Mouse (Mus musculus) mature B cell (primary cell): Measurements from ENCODE around the gene Ift74.
"Not testable (repeated sequence)": the region's sequence is repeated elsewhere in the genome, so short reads cannot be mapped to it uniquely, and the experiment has no call there.

ENCODE experiments used
- in situ Hi-C: fragments of 300-500 bp; cut with MboI; formaldehyde crosslinking; loops from 2 replicates; pipeline ENCODE4 v1.14.3; 2019

Gene Ift74

DNA sequence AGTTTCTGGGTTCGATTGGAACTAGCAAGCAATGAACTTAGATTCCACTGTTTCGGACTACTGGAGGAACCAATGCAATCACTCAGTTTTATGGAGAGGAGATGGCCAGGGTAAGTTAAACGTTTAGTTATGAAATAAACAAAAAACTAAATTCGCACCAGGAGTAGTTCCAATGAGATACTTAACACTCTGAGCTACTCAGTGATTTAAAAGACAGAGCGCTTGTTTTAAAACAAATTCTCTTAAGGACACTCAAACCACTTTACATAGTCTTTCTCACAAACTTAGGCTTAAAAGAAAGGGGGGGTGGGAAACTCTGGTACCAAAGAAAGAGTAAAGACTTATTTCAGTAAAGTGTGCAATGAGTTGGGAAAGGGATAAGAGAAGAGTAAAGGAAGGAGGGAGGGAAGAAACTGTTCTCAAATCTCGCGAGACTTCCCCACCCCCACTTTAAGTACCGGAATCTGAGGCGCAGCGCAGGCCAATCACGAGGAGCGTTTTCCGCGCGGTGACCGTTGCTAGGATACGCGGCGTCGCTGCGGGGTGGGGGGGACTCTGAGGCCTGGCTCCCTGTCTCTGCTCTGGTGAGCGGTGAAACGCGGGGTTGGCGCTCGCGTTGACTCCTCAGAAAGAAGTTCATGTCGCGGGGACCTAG, at the start of gene Ift74:
Gene Ift74, plus strand, starts transcription at position 520 of the 655 bp plus-strand sequence.
- in situ Hi-C loops: loop anchor here (5.0 to 25.0 kb wide), 2 partner anchors 57 to 373 kb away; partner anchors contain the start of genes Caap1, Gm10306 and Mysm1

DNA sequence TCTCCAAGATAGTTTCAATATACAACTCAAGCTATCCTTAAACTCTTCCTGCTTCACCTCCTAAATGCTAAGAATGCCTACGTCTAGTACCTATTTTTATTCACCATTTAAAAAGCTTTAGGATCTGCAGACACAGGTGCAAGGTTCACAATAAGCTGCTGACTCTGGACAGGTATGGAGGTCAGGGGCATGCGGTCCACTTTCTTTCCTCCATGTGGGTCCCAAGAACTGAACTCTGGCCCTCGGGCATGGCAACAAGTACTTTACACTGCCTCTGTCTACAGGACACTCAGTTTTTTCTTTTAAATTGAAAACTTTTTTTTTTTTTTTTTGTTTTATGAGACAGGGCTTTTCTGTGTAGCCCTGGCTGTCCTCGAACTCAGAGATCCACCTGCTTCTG, 41.6 kb upstream of the Ift74 start:
- in situ Hi-C loops: no loop called here

DNA sequence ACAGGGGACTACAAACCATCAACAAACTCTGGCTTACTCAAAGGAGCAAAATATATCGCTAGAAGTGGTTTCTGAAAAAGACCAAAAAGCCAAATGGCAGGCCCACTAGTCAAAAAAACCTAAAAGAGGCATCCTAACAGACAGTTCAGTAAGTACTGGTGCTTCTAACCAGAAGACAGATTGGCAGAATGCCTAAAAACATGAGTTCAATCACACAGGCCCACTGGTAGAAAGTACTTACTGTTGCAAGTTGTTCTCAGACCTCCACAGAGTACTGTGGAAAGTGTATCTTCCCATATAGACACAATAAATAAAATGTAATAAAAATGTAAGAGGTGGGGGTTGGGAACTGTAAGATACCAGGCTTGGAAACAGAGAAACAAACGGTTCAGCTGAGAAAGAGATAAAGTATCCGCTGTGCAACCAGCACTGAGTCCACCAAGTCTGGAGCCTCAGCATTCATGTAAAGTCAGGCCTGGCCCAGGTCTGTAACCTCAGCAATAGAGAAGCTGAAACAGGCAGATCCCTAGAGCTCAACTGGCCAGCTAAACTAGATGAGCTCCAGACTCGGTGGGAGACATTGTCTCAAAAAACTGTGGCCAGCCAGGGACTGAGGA, 22.4 kb upstream of the Ift74 start:
- in situ Hi-C loops: no loop called here

GRCm38 (mm10) chr4:94592709-94593108, 21.6 kb upstream of the Ift74 start:
- in situ Hi-C loops: no loop called here

- in situ Hi-C loops: loop anchor here (25.0 kb wide), 1 partner anchor 386 kb away; the partner anchor contains the start of gene Mysm1
Observed at GRCm38 (mm10) chr4:94601395-94601794, 12.9 kb upstream of the Ift74 start.

GRCm38 (mm10) chr4:94602496-94603030, 11.7 kb upstream of the Ift74 start:
- in situ Hi-C loops: loop anchor here (25.0 kb wide), 1 partner anchor 385 kb away; the partner anchor contains the start of gene Mysm1

- in situ Hi-C loops: loop anchor here (25.0 kb wide), 1 partner anchor 384 kb away; the partner anchor contains the start of gene Mysm1
Observed at GRCm38 (mm10) chr4:94603031-94603629, 11.2 kb upstream of the Ift74 start, which contains the start of gene Plaa. Gene Plaa, minus strand, starts transcription at chr4:94603244.

- in situ Hi-C loops: loop anchor here (25.0 kb wide), 1 partner anchor 383 kb away; the partner anchor contains the start of gene Mysm1
Observed at GRCm38 (mm10) chr4:94604452-94605019, 9.8 kb upstream of the Ift74 start.

DNA sequence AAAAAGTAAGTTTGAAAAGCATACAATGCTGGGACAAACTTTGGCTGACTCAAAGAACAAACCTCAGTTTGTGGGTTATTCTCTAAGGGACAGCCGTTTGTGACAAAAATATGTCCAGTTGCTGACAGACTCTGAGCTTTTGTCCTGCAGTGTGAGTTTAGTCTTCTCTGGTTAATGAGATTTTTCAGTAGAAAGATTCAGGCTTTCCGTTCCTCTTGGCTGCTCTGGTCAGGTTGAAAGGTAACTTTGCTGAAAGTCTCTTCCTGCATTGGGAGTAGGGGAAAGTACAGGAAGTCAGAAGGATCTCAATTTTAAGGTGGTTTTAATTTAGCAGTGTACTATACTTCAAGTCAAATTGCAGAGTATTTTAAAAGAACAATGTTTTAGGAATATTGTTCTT, 8.7 kb upstream of the Ift74 start:
- in situ Hi-C loops: loop anchor here (25.0 kb wide), 1 partner anchor 382 kb away; the partner anchor contains the start of gene Mysm1

DNA sequence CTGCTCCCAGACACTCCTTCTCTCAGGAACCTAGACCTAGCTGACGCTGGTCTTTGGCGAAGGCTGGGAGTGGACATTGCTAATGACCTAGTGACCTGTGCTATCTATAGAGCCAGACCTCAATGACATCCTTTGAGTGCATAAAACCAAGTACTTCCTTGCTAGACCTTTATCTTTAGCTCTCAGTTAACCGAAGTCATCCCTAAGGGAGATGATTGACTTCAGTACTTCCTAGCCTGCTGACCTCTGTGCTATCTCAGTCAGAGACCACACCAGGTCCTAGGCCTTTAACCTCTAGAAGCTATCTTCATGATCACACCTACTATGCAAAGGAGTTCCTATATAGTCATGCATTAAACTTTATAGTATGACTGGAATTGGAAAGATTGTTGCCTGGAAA, 4.0 kb upstream of the Ift74 start:
- in situ Hi-C loops: loop anchor here (5.0 to 25.0 kb wide), 2 partner anchors 53 to 377 kb away; partner anchors contain the start of genes Caap1, Gm10306 and Mysm1

- in situ Hi-C loops: loop anchor here (5.0 to 25.0 kb wide), 2 partner anchors 57 to 373 kb away; partner anchors contain the start of genes Caap1, Gm10306 and Mysm1
Observed at GRCm38 (mm10) chr4:94614627-94615006, 326 bp downstream of the Ift74 start.

DNA sequence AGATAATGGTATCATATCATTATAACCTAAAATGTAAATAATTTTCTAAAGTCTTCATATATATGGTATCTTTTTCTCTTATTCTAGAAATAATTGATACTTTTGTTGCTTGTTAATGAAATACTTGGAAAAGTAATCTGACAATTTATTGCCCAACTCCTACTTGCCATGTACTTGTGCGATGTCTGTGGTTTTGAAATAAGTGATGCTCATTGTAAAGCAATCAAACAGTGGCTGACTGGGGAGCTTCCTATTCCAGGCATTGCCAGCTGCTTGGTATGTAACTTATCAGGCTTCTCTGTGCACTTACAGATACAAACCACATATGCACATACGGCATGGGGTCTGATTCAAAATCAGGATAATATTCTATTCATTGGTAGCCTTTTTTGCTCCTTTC, 5.8 kb downstream of the Ift74 start:
- in situ Hi-C loops: loop anchor here (25.0 kb wide), 1 partner anchor 367 kb away; the partner anchor contains the start of gene Mysm1

DNA sequence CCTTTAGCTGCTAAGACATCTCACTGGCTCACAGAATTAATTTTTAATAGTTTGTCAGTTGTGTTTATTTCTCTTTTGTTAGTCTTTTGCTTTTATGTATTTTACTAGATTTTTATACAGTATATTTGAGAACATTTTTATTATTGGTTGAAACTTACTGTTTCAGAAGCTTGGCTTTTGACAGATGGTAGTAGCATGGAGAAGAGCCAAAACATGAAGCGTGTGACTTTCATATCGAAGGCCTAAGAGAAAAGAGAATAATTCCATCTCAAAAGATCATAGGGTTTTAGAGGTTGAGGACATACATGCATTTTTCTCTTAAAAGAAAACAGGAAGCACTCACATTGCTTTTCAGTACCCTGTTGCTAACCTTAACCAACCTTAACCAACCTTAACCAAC, 28.9 kb downstream of the Ift74 start:
- in situ Hi-C loops: no loop called here

DNA sequence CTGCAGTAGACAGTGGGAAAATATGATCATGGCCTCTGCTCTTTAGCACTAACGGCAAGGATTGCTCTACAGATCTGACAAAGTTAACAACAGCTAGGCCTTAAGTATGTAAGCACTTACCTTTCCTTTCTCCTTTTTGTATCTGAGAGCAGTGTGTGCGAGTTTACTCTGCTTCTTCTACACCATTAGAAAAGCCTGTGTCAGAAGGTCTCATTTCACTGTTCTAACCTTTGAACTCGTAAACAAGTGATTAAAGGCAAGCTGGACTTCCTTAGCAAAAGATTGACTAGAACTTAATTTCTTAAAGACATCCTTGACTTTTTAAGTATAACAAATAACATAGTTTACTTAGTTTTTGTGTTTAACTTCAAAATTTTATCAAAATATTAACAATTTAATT, 35.6 kb downstream of the Ift74 start, which contains the start of gene Lrrc19:
Gene Lrrc19, minus strand, starts transcription at position 225 of the 400 bp plus-strand sequence.
- in situ Hi-C loops: no loop called here

GRCm38 (mm10) chr4:94650426-94651175, 36.3 kb downstream of the Ift74 start:
- in situ Hi-C loops: not testable (repeated sequence)

GRCm38 (mm10) chr4:94669718-94670117, 55.4 kb downstream of the Ift74 start:
- in situ Hi-C loops: no loop called here

GRCm38 (mm10) chr4:94680662-94681061, 66.4 kb downstream of the Ift74 start:
- in situ Hi-C loops: no loop called here

DNA sequence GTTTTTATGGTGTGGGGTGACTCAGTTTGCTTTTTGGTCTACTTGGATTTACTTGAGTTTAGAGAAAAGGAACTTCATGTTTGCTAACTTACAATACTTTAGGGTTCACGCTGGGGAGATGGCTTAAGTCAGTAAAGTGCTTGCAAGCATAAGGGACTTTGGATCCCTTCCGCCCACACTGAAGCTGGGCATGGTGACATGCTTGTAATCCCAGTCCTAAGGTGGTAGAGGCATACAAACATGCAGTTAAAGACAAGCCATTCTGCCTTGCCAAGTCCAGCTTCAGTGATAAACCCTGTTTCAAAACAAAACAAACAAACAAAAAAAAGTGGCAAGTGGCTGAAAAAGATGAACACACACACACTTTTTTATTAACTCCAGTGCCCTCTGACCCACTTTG, 66.9 kb downstream of the Ift74 start:
- in situ Hi-C loops: no loop called here

GRCm38 (mm10) chr4:94682029-94682428, 67.7 kb downstream of the Ift74 start:
- in situ Hi-C loops: no loop called here

DNA sequence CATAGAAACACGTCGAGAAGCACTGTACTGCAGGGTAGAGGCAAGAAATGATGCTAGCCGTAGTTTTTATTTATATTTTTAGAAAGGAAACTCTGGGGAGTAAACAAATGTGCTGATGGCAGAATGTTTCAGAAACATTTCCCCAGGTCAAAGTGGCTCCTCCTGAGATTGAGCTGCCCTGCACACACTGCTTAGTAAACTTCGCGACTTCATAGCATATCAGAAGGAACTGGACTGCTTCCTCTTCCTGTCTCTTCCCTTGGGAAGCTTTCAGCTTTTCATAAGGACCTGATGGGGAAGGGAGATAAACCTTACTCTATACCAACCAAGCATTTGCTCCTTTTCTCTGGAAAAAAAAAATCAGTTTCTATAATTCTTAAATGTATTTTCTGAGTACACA, 69.0 kb downstream of the Ift74 start:
- in situ Hi-C loops: no loop called here

DNA sequence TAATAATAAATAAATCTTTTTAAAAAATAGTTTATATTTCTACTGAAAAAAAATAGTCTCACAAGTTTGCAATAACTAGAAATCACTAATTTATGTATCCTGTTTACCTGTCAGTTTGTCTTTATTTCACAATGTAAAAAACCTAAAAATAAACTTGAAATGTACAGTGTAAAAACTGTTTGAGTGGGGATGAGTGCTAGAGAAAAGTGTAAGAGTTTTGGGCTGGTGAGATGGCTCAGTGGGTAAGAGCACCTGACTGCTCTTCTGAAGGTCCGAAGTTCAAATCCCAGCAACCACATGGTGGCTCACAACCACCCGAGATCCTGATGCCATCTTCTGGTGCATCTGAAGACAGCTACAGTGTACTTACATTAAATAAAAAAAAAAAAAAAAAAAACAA, 75.5 kb downstream of the Ift74 start:
- in situ Hi-C loops: not testable (repeated sequence)
